Mouse (Mus musculus): ENCODE data around the gene Mrvi1.

DNA sequence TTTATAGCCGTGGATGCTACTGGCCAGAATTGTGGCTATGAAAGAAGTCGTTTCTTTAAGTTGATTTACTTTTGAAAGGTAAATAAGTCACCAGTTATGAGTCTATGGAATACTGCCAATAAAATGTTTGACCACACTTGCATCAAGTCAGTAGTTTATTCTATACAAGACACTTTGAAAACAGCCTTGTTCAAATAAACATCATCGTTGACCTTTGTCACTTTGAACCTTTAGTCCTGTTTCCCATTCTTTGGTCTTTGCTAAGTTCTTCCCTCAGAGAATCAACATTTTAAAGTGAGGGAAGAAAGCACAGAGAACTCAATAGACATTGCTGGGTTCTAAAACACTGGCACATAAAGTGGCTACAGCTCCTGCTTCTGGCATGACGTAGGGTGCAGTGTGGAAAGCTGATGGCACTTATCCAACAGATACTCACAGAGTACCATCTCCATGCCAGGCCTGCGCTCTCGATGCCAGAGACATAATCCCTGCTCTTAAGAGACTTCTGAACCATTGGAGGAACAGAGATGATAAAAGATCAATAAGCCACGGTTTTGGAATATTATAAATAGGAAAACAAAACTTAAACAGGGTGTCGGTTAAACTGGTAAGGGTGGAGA, 127.2 kb downstream of the Mrvi1 start:
- TF ChIP-seq CTCF (conservative IDR thresholded peaks at IDR 0.05; ENCODE audit: insufficient read depth, insufficient read length, low read depth, low read length): no peak
- no peak for TF ChIP-seq POLR2A (IDR thresholded peaks at IDR 0.05; ENCODE audit: low read depth, low read length)
